Mouse (Mus musculus) megakaryocyte, adult 5-6 weeks (primary cell): ENCODE results near the gene Rptor. TPM values are rescaled to one million over a fixed set of nuclear protein-coding genes. Genes with fewer than 3 reads are reported as not detected.

ENCODE experiments used
- ATAC-seq: 2 replicates; pipeline ENCODE4 v1.8.0; 2016; ENCODE audit warnings: mild to moderate bottlenecking, inconsistent platforms; ENCODE audit not compliant: poor library complexity, severe bottlenecking
- total RNA-seq, 2 experiments: library from RNA; stranded (forward) in 1 of 2; stranded (reverse) in 1 of 2; fragments of 153-499, 151-499 nt in 1 of 2; fragments of 221-1000, 200-1000 nt in 1 of 2; gene quantifications; 2 replicates each; pipeline versions ENCODE4 v1.2.3 to v1.2.4; 2015 to 2017

Rptor gene
- total RNA-seq, 2 experiments from 2014 or later: 7.1 to 11.8 TPM

DNA sequence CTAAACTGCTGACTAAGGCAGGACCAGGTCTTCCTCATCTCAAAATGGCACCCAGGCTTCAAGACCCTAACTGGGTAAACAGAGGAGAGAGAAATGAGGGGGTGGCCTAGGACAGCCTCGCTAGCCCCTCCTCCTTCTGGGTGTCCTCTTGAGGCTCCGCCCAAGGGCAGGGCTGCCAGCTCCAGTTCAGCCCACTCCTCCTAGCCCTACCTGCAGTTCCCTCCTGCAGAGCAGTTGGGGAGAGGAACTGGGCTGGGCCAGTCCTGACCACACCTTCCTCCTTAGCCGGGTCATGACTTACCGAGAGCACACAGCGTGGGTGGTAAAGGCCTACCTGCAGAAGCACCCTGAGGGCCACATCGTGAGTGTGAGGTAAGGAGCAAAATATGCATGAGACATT is 291.9 kb downstream of the Rptor start:
- ATAC-seq: peak; percentile 95

DNA sequence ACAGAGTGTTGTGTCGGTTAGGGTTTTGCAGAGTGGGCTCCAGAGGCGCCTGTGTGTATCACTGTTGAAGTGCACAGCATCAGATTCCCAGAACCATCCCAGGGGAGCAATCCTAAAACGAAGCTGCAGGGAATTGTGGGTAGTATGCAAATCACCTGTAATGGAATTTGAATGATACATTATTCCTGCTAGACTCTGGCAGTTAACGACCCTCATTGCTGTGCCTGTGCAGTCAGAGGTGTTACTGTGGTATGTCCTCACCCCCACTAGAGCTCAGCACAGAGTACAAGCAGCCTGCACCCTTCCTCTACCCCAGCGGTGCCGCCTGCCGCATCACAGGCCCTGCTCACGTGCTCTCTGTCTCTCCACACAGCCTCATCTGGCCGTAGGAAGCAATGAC is 294.3 kb downstream of the Rptor start:
- ATAC-seq: no peak

DNA sequence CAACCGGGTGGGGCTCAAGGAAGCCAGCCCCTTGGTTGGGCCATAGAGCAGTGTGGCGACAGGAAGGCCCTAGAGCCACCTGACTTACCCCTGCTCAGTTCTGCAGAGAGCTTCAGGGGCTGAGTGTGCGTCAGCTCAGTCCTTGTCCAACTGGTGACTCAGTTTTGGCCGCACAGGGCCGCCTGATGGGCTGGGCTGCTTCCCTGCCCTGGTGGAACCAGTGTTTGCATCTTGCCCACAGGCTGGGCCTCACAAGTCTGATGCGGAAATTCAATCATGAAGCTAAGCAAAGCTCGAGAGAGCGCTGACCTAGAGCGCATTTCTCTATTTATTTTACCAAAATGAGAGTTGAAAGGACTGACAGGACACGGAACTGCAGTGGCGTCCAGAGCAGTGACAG is 296.3 kb downstream of the Rptor start:
- ATAC-seq: no peak

DNA sequence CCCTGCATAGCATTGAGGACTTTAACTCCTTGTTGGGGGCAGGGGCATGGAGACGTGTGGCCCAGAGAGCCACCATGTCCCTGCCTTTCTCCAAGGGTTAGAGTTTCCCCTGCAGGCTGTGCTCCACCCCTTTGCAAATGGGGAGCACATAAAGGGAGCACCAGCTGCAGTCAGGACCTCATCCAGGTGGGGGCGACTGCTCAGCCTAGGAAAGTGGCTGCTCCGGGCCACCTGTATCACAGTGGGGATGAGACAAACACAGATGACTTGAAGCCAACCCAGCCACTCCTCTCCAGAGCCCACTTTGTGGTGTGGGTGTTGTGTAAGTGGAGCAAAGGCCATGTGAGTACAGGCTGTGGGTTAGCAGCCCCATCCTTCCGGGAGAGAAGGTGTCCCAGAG is 298.5 kb downstream of the Rptor start:
- no peak for ATAC-seq

DNA sequence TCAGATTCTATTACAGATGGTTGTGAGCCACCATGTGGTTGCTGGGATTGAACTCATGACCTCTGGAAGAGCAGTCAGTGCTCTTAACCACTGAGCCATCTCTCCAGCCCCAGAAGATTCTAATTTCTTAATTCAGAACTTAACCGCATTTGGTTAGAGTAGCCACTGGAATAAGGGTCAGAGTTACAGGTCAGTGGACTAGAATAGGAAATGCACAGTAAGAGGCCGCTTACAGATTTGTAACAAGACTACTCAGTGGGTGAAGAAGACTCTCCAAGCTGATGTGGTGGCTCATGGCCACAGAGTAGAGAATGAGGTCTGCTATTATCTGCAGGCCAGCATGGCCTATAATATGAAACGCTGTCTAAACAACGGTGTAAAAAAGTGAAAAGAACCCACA is 300.2 kb downstream of the Rptor start:
- ATAC-seq: no peak

DNA sequence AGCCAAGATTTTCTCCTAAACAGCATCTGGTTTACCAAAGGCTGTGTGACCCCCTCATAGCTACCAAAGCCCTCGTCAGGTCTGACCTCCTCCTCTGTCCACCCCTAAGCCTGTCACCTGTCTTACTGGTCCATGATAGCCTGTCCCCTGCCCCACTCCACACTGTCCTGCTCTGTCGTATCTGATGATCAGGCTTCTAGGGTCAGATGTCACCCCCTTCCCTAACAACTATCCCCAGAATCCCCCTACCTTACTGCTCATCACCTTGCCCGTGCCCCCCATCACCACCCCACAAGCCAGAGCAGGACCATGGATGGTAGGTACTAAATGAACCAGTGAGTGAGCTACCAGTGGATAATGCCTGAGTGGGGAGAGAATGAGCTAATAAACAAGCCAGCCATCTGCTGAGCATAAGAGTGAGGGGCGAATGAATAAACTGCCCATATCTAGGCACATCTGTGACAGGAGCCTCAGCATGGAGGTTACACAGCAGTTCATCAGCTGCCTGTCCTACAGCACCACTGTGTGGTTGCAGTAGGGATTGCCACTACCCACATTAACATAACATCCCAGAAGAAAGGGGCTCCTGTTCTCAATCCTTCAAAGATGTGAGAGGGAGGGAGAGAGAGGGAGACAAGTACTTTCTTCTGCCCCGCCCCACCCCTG is 302.0 kb downstream of the Rptor start:
- peak; percentile 85 for ATAC-seq

DNA sequence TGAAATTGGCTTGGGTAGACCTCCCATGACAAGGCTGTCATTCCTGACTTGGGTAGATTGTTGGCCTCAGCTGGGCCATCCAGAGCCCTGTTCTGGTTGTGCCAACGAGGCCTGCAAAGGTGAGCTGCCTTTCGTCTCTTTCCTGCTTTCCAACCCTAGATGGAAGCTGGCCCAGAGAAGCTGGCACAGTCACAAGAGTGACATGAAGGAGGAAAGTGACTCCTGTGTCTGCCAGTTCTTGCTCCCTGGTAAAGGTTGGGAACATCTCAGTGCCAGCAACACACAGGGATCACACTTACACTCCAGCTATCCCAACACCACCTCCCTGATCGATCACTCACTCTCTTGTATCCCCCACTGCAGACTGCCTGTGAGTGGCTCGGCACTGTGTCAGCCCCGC is 303.1 kb downstream of the Rptor start:
- no peak for ATAC-seq

DNA sequence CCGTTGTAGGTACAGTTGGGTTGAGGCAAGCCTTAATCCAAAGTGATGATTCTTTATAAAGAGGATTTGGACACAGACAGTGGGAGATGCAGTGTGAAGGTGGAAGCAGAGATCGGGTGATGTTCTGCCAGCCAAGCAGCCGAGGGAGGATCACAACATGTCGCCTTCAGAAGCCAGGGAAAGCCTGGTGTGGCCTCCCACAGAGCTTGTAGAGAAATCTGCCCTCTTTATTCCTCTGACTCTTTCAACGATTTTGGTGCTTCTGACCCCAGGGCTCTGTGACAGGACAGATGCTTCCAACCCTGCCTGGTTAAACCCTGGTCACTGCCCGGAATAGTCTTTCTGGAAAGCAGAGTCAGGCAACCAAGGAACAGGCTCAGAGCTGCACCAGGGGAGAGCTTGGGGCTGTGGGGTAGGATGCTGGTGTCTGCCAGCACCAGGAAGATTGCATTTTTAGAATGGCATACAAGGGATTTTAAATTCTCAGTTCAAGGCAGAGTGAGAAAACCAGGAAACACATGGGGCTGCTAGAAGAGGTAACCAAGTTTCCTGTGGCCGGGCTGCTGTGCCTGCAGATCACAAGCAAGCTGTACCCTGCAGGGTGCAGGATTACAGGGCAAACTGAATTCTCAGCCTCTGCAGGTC is 304.4 kb downstream of the Rptor start:
- ATAC-seq: no peak

DNA sequence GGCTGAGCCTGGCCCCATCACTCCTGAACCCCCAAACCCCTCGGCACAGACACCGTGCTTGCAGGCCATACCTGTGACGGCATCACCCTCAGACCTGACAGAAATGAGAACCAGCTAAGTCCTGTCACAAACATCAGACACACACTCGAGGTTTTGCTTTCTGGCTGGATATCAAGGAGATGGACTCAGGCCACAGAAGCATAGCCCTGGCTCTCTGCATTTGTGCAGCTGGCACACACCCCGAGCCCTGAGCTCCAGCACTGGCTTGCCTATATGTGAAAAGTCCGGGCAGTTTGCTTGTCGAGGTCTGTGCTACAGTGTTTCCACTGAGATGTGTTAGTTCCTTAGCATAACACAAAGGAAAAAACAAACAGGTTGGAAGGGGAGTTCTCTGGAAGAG is 305.0 kb downstream of the Rptor start:
- no peak for ATAC-seq

DNA sequence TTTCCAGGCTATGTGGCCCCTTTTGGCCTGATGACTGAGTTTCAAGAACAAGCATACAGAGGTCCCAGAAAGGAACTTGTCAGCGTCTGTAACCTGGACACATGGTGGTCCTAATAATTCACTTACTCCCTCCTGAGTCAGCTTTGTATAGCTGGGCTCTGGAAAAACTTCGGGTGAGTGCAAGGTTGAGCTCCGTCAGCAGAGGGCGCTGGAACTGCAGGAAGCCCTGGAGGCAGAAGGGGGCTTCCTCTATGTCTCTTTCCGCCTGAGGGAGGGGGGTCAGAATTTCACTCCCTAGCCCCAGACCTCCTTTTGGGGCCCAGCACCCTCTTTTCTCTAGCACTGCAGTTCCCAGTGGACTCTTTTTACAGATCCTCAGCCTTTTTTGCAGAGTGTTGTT is 306.7 kb downstream of the Rptor start:
- peak; percentile 42; the same call in 1 of the 2 replicates for ATAC-seq

DNA sequence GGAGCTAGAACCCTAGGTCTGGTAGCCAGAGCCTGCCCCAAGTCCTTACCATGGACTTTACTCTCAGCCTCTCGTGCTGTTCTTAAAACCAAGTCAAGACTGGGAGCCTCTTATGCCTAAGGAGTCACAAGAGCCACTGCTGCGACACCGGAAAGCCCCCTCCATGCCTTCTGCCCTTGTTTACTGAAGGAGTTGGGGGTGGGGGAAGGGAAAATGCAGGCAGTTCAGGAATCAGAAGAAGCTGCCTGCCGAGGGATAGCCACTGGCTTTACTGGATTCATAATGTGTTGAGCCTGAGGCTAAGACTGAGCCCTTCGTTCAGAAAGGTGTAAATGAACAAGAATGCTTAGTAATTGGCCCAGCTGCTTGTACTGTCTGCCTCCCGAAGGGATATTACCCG is 310.1 kb downstream of the Rptor start:
- ATAC-seq: no peak

DNA sequence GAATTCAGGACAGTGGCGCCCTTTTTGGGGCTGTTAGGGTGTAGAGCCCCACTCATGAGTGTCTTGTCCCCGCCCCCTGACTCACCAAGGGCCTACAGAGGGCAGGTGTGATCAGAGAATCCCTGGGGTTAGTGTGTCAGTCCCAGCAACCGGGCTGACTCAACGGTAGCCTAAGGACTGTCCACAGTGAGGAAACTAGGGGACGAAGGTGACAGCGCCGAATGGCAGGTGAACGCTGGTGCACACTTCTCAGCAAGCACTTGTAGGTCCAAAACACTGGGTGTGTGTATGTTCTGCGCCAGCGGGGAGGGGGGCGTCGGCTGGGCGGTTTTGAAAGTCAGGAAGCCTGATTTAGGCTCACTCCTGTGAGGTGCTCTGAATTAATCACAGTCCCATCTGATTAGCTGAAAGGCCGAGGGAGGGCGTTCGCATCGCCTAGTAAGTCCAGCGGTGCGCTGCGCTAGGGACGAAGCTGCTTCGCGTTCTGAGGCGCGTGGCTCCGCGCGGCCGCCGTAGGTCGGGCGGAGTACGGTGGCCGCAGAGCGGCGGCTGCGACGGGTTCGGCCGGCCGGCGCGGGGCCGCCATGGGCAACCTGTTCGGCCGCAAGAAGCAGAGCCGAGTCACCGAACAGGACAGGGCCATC is 310.7 kb downstream of the Rptor start, which contains the start of gene Chmp6:
Gene Chmp6 (plus strand): TSS at position 151 of the 644 bp plus-strand sequence.
- ATAC-seq: peak; percentile 77

DNA sequence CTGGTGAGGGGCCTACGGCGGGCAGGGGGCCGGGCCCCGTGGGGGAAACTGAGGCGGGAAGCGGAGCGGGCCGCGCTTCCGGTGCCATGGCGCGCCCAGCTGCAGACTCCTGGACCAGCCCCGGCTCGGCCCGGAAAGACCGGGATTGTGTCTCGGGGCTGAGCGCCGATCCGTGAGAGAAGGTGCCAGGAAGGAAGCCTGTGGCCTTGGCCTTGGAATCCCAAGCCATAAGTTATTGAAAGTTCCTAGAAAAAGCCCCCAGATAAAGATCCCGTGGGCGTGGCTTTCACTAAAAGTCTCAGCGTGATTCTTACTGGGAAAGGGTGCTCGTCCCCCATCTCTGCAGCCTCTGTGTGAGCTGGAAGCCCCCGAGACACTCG is 311.2 kb downstream of the Rptor start:
- ATAC-seq: 0 out of 2 replicates have a peak, but pooled peaks have one; percentile 2

DNA sequence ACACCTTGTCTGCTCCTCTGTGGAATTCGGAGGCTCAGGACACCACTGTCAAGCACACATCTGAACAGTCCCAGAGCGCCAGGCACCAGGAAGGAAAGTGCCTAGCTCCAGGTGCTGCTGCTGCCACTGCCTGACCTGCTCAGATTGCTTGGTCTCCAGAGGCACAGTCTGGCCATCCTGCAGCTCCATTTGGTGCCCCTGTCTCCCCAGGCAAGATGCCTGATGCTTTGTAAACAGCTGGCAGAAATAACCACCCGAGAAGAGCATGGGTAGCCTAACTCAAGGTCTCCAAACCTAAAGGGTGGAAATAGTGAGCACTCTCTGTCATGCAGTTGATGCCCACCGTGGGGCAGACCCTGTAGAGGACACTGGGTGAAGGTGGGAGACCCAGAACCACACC is 311.7 kb downstream of the Rptor start:
- ATAC-seq: no peak

DNA sequence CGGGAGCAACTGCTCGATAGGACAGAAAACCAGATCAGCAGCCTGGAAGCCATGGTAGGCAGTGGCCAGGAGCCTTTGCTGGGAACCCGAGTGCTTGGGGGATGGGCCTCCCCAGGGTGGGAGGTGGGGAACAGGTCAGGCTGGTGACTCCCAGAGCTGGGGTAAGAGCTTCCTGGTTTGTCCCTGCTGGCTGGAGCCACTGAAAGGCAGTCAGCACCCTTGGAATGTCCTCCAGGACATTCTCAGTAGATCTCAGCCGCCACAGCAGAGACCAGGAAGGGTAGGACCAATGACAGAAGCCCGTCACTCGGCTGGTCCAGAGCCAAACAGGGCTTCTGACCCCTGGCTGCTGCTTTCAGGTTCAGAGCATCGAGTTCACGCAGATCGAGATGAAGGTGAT is 313.0 kb downstream of the Rptor start:
- no peak for ATAC-seq

DNA sequence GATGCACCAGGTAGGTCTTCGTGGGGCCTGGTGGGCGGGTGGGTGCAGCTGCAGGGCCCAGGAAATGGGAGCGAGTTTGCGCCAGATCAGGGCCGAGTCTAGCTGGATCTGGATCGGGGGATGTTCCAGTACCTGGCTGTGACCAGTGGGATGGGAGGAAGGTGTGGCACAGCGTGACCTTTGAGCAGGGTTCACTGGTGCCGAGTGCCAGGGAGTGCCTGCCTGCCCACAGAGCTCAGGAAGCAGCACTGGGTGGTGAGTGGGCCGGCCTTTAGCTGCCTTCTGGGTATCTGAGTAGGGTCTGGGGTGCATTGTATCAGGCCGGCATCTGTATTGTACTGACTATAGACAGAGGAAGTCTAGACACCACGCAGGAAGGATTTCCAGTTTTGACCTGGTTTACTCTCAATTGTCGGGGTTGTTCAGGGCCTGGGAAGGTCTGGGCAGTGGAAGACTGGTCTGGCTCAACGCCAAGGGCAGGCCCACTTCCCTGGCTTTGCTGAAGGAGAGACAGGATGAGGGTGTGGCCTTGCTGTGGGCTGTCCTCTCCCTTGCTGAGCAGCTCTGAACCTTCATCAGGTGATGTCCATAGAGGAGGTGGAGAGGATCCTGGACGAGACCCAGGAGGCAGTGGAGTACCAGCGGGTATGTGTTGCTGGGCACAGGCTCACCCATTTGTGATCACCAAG is 313.5 kb downstream of the Rptor start:
- no peak for ATAC-seq

DNA sequence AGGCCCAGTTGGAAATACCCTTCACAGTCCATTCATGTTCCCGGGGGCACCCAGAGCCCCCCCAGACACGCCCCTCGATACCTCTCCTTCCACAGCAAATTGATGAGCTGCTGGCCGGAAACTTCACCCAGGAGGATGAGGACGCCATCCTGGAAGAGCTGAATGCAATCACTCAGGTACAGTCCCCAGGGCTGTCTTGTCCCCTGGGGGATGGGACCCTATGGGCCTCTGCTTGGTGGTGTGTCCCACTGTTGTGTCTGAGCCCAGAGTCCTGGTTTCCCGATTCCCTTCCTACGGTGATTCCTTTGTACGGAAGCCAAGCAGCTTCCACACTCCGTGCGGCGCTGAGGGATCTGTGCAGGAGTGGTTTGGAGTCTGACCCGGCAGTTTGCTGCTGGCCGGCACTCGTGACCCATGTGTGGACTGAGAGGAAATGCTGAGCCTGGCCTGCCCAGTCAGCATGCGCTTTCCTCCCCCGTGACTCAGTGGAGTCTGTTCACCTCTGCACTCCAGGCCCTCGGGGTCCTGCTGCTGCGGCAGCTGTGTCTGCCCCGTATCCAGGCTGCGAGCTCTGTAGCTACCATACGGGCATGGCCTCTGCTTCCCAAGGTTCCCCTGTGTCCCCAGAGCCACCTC is 314.2 kb downstream of the Rptor start:
- ATAC-seq: no peak

DNA sequence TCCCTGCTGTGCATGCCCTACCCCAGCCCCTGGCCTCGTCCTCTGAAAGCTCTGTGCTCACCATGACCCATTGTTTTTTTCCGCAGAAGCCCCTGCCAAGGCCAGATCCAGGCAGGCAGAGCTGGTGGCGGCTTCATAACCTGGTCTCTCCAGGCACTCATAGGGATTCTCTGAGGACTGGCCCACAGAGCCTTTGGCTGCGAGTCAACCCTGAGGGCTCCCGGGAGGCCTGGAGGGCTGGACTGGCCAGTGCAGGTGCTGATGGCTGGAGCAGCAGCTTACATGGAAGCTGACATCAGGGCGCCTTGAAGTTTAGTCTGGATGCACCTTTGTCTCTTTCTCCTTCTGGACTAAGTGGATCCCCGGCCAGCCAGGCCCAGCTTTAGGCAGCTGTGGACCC is 315.8 kb downstream of the Rptor start:
- ATAC-seq: no peak

DNA sequence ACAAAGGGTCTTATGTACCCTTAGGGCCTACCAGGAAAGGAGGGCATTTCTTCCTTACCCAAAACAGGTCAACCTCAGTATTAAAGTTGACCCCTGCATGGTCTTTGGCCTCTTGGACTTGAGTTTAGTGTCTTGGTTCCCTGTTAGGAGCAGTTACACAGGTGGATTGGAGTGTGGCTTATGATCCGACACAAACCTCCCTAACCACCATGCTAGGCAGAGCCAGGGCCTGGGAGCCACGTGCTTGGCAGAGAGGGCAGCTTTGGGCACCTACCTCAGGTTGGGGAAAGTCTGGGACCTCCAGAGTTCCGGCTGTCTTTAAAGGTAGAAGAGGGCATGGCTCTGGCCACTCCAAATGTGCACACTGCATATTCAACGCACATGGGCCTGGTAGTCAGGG is 316.7 kb downstream of the Rptor start:
- ATAC-seq: no peak

DNA sequence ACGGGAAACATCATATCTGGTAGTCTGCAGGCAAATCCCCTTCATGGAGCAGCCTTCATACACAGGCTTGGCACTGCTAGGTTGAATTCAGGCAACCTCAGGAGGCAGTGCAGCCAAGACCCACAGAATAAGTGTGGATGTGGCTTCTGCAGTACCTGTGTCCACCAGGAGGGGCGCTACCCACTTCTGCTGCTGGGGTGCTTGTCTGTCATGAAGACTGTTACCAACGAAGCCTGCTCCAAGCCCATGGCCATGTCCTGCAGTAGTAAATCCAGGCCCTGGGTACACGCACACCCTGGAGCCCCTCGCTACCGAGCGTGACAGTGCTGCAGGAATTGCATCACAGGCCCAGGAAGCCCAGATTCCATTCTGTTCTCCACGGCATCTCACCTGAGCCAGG is 317.2 kb downstream of the Rptor start:
- ATAC-seq: peak; percentile 72

DNA sequence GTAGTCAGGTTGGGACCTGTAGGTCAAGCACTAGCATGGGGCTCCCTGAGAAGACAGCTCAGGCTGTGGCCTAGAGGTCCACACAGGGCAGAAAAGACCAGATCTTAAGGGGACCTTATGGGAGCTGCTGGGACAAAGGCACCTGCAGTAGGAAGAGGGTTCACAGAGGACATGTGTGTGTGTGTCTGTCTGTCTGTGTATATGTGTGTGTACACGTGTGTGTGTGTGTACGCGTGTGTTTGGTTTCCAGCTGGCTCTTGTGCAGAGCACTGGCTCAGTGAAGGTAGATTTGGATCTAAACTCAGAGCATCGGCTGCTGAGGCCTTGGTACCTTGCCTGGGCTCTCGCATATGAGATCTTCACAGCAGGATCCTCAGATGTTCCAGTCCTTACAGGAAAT is 318.0 kb downstream of the Rptor start:
- ATAC-seq: no peak
